Mouse (Mus musculus) 3T3-L1 (cell line): ENCODE results near the gene Hmgcl.

ENCODE experiments used
- DNase-seq: peaks from one replicate; pipeline ENCODE4 v3.0.0-alpha.2; 2015; ENCODE audit warnings: low read depth, low spot score

The Hmgcl gene

GRCm38 (mm10) chr4:135946278-135946658 is at the start of gene Hmgcl:
Hmgcl (plus strand) TSS chr4:135946448.
- DNase-seq = peak; percentile 92

GRCm38 (mm10) chr4:135898380-135899049 is 47.7 kb upstream of the Hmgcl start:
- no peak for DNase-seq

- DNase-seq = no peak
Observed at GRCm38 (mm10) chr4:135899050-135899448, 47.2 kb upstream of the Hmgcl start.

- DNase-seq = no peak
Observed at GRCm38 (mm10) chr4:135900008-135900407, 46.2 kb upstream of the Hmgcl start.

GRCm38 (mm10) chr4:135902606-135903242 is 43.5 kb upstream of the Hmgcl start:
- DNase-seq = no peak

- no peak for DNase-seq
Observed at GRCm38 (mm10) chr4:135904810-135905209, 41.4 kb upstream of the Hmgcl start.

- DNase-seq = no peak
Observed at GRCm38 (mm10) chr4:135906633-135907032, 39.6 kb upstream of the Hmgcl start.

GRCm38 (mm10) chr4:135909326-135910066 is 36.8 kb upstream of the Hmgcl start:
- DNase-seq = no peak

- no peak for DNase-seq
Observed at GRCm38 (mm10) chr4:135911531-135911930, 34.7 kb upstream of the Hmgcl start.

- no peak for DNase-seq
Observed at GRCm38 (mm10) chr4:135912164-135912563, 34.1 kb upstream of the Hmgcl start.

GRCm38 (mm10) chr4:135912835-135913234 is 33.4 kb upstream of the Hmgcl start:
- no peak for DNase-seq

- no peak for DNase-seq
Observed at GRCm38 (mm10) chr4:135913433-135913832, 32.8 kb upstream of the Hmgcl start.

- DNase-seq = no peak
Observed at GRCm38 (mm10) chr4:135918635-135919279, 27.5 kb upstream of the Hmgcl start.

GRCm38 (mm10) chr4:135919280-135919639 is 27.0 kb upstream of the Hmgcl start:
- DNase-seq = no peak

- peak; percentile 94 for DNase-seq
Observed at GRCm38 (mm10) chr4:135920304-135921241, 25.7 kb upstream of the Hmgcl start, which contains the start of gene Fuca1. Fuca1 (plus strand) TSS chr4:135920735.

- DNase-seq = peak; percentile 75
Observed at GRCm38 (mm10) chr4:135921257-135922120, 24.8 kb upstream of the Hmgcl start.

GRCm38 (mm10) chr4:135922190-135922589 is 24.1 kb upstream of the Hmgcl start:
- no peak for DNase-seq

- DNase-seq = no peak
Observed at GRCm38 (mm10) chr4:135924418-135924817, 21.8 kb upstream of the Hmgcl start.

- DNase-seq = no peak
Observed at GRCm38 (mm10) chr4:135925341-135925740, 20.9 kb upstream of the Hmgcl start.

GRCm38 (mm10) chr4:135926195-135926808 is 19.9 kb upstream of the Hmgcl start:
- DNase-seq = no peak
